In genomic region chrX:144319366-144319765, GRCm38 (mm10) we compare ENCODE assay signal across 7 mouse cellular contexts. TPM values are rescaled to one million over a fixed set of nuclear protein-coding genes. Genes with fewer than 3 reads are reported as not detected.
DNase-seq lines count a peak whose midpoint lies in the region; ATAC-seq and TF ChIP-seq lines count a peak whose summit lies in the region.

No protein-coding gene starts in this region.

- H3K9me3 ChIP-seq in megakaryocyte, embryonic 14.5 days = peaks cover 7% of the 10 kb centered on the region
- H3K9me3 ChIP-seq in forebrain, embryonic 10.5 days = no peaks in the 10 kb centered on the region
- no peaks in the 10 kb centered on the region for H3K9me3 ChIP-seq in intestine, embryonic 16.5 days (ENCODE audit: control insufficient read depth, low read length)

- WGBS in forebrain, embryonic 10.5 days = 28% methylated on average over 9 of the region's 9 CpGs
- WGBS in intestine, embryonic 16.5 days = 19% methylated on average over 9 of the region's 9 CpGs
- WGBS in small intestine, adult 2 months = 42% methylated on average over 9 of the region's 9 CpGs

- TF ChIP-seq POLR2A in small intestine, adult 2 months (IDR thresholded peaks at IDR 0.05; ENCODE audit: low read depth, low read length) = no peak

- H3K27ac ChIP-seq in forebrain, embryonic 10.5 days = no peak overlapping the region
- H3K27ac ChIP-seq in intestine, embryonic 16.5 days (ENCODE audit: low read length) = no peak overlapping the region
- no peak overlapping the region for H3K27ac ChIP-seq in small intestine, adult 2 months (ENCODE audit: insufficient read depth, low read depth, low read length)
- no peak overlapping the region for H3K27ac ChIP-seq in layer of hippocampus, adult 2 months

- H3K9ac ChIP-seq in intestine, embryonic 16.5 days (ENCODE audit: low read depth, low read length) = no peak overlapping the region

- no peak for DNase-seq in forebrain, embryonic 10.5 days (ENCODE audit: extremely low spot score, low spot score)
- no peak for DNase-seq in c-Kit-positive CD71-positive TER-119-positive erythroid progenitor cells, embryonic 14.5 days (ENCODE audit: low spot score)
- DNase-seq in layer of hippocampus, adult 2 months (ENCODE audit: low spot score in 2 of 2) = no peak

- ATAC-seq in megakaryocyte, adult 5-6 weeks (ENCODE audit: poor library complexity, severe bottlenecking) = no peak
- ATAC-seq in intestine, embryonic 16.5 days = no peak

- H3K27me3 ChIP-seq in megakaryocyte, embryonic 14.5 days (replicated peaks) = peaks cover 10% of the 10 kb centered on the region
- H3K27me3 ChIP-seq in forebrain, embryonic 10.5 days (ENCODE audit: poor library complexity, severe bottlenecking) = peaks cover 6% of the 10 kb centered on the region; the same call in 1 of the 2 replicates
- H3K27me3 ChIP-seq in intestine, embryonic 16.5 days (replicated peaks; ENCODE audit: control insufficient read depth, insufficient read depth, low read length) = no peaks in the 10 kb centered on the region
- H3K27me3 ChIP-seq in small intestine, adult 2 months (ENCODE audit: control insufficient read depth, insufficient read depth, low read length) = no peaks in the 10 kb centered on the region

- H3K4me1 ChIP-seq in megakaryocyte, embryonic 14.5 days = peaks cover 18% of the 10 kb centered on the region
- peaks cover 9% of the 10 kb centered on the region for H3K4me1 ChIP-seq in forebrain, embryonic 10.5 days
- H3K4me1 ChIP-seq in intestine, embryonic 16.5 days (ENCODE audit: control insufficient read depth, insufficient read depth, low read length) = no peaks in the 10 kb centered on the region
- H3K4me1 ChIP-seq in small intestine, adult 2 months (ENCODE audit: control insufficient read depth, insufficient read depth, insufficient read length, low read length) = no peaks in the 10 kb centered on the region

- H3K36me3 ChIP-seq in megakaryocyte, embryonic 14.5 days (replicated peaks; ENCODE audit: low read length) = no peaks in the 10 kb centered on the region
- no peaks in the 10 kb centered on the region for H3K36me3 ChIP-seq in forebrain, embryonic 10.5 days (replicated peaks)
- H3K36me3 ChIP-seq in intestine, embryonic 16.5 days (ENCODE audit: control insufficient read depth, insufficient read depth, low read length) = no peaks in the 10 kb centered on the region
- H3K36me3 ChIP-seq in small intestine, adult 2 months (ENCODE audit: control insufficient read depth, insufficient read depth, low read length) = no peaks in the 10 kb centered on the region

- peak overlapping the region; percentile 64; the same call in 1 of the 2 replicates for H3K4me2 ChIP-seq in intestine, embryonic 16.5 days (ENCODE audit: low read depth, low read length)

- peak overlapping the region; percentile 33 for H3K4me3 ChIP-seq in megakaryocyte, embryonic 14.5 days (replicated peaks)
- peak overlapping the region; percentile 72 for H3K4me3 ChIP-seq in forebrain, embryonic 10.5 days
- no peak overlapping the region for H3K4me3 ChIP-seq in intestine, embryonic 16.5 days (ENCODE audit: low read length)
- H3K4me3 ChIP-seq in small intestine, adult 2 months (ENCODE audit: low read depth, low read length) = peak overlapping the region; percentile 99; the same call in 1 of the 2 replicates
- H3K4me3 ChIP-seq in layer of hippocampus, adult 2 months = no peak overlapping the region; the same call in 1 of the 2 replicates

- no peak for TF ChIP-seq CTCF in small intestine, adult 2 months (IDR thresholded peaks at IDR 0.05; ENCODE audit: extremely low read depth, insufficient read length, insufficient replicate concordance, low read depth, low read length)
- TF ChIP-seq CTCF in layer of hippocampus, adult 2 months (conservative IDR thresholded peaks at IDR 0.05) = no peak

RNA-seq across cellular contexts. Expression of gene Alg13, which starts 1.8 kb away (rescaled TPM):
- polyA plus RNA-seq in megakaryocyte, embryonic 14.5 days (2012; ENCODE audit: insufficient read depth, low replicate concordance) = 2.2 TPM in 1 of 2 replicates, not detected in the other
- total RNA-seq in megakaryocyte, adult 5-6 weeks (2015) = 19.6 and 27.1 TPM in 2 replicates
- 14.3 and 17.2 TPM in 2 replicates for total RNA-seq in megakaryocyte, adult 5-6 weeks (2017)
- polyA plus RNA-seq in forebrain, embryonic 10.5 days (2016; fragmentation: Nextera tagmentation; extraction: Ambion mirVana) = 26.1 and 27.3 TPM in 2 replicates
- polyA plus RNA-seq in intestine, embryonic 16.5 days (2015; fragmentation: Nextera tagmentation; extraction: Ambion mirVana) = 10.7 and 11.6 TPM in 2 replicates
- polyA plus RNA-seq in small intestine, adult 2 months (2012; rRNA removed) = 1.6 and 3.4 TPM in 2 replicates
- total RNA-seq in layer of hippocampus, adult 2 months (2021) = 10 to 100 TPM; 10.0 to 10.5 TPM

Comparison
In these comparisons a context has a peak if more than half of its experiments do, and no peak if none do; other contexts are left out.
1. H3K4me3 ChIP-seq: peak in megakaryocyte, embryonic 14.5 days (single experiment), forebrain, embryonic 10.5 days (single experiment) and small intestine, adult 2 months (single experiment); none in intestine, embryonic 16.5 days (single experiment) and layer of hippocampus, adult 2 months (single experiment).